Mouse (Mus musculus) mesoderm, embryonic 11.5 days (tissue): ENCODE results near the gene Fam71e2.
A peak's percentile ranks its signal among the peaks of the same experiment; 100 is the strongest.

Experiments used
- DNase-seq: peaks from one replicate; pipeline ENCODE4 v3.0.0-alpha.2; 2012; ENCODE audit warnings: low read depth, low spot score

The Fam71e2 gene

GRCm38 (mm10) chr7:4739544-4740275 lies 31.4 kb downstream of the Fam71e2 start, which contains the start of gene Kmt5c:
Kmt5c (plus strand) TSS chr7:4740115.
- DNase-seq = peak; percentile 99

- DNase-seq = no peak
These were observed 32.0 kb downstream of the Fam71e2 start for GRCm38 (mm10) chr7:4739041-4739543.

GRCm38 (mm10) chr7:4732968-4733392 lies 38.1 kb downstream of the Fam71e2 start:
- DNase-seq = no peak

- DNase-seq = no peak
These were observed 40.0 kb downstream of the Fam71e2 start for GRCm38 (mm10) chr7:4731090-4731489.

GRCm38 (mm10) chr7:4725169-4725568 lies 45.9 kb downstream of the Fam71e2 start, which contains the start of gene Tmem150b:
Tmem150b (minus strand) TSS chr7:4725249.
- DNase-seq = no peak

- DNase-seq = no peak
These were observed 46.7 kb downstream of the Fam71e2 start for GRCm38 (mm10) chr7:4724359-4724758.

GRCm38 (mm10) chr7:4723508-4723907 lies 47.6 kb downstream of the Fam71e2 start:
- DNase-seq = no peak

- DNase-seq = no peak
These were observed 51.8 kb downstream of the Fam71e2 start for GRCm38 (mm10) chr7:4719276-4719675.

- DNase-seq = no peak
These were observed 54.1 kb downstream of the Fam71e2 start for GRCm38 (mm10) chr7:4716955-4717354.

GRCm38 (mm10) chr7:4712594-4712993 lies 58.5 kb downstream of the Fam71e2 start:
- no peak for DNase-seq

- peak; percentile 34 for DNase-seq
These were observed 66.0 kb downstream of the Fam71e2 start for GRCm38 (mm10) chr7:4705098-4705497.
